ENCODE assay signal across 15 mouse cellular contexts in the genomic region with DNA sequence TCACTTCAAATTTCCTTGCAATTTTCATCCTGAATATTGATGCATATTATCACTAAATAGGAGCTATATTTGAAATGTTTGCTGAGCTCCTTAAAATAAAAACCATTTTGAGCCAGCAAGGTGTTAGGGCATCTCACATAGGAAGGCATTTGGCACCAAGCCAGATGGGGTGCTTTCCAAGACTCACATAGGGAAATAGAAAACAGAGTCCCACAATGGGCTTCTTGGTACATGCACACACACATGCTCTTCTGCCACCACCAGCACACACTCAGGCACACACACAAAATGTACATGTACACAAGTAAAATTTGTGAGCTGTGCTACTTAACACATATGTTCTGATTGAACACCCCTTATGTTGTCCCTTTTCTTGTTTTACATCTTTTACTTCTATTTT.
A peak's percentile ranks its signal among the peaks of the same experiment; 100 is the strongest.
DNase-seq lines count a peak whose midpoint lies in the region.
"Had no signal": no experiment of that assay in that cellular context is flagged by ENCODE, and none has a peak within 500 bp of the region (broad histone marks: within the 10 kb centered on the region; RNA-seq: fewer than 3 reads in every experiment).

No protein-coding gene starts in this region.

- intact Hi-C loops in left cerebral cortex, postnatal 4 days (cut with DNase I): no loop called here
- intact Hi-C loops in left cerebral cortex, postnatal 14 days (cut with DNase I): no loop called here

- peak; percentile 2 for DNase-seq in cerebellum, adult 9-11 months
- no peak for DNase-seq in cerebellum, adult 11 months
- DNase-seq in left cerebral cortex, postnatal 4 days: peak; percentile 35
- DNase-seq in left cerebral cortex, postnatal 14 days (ENCODE audit: low spot score in 2 of 2): no peak
- DNase-seq in NIH3T3 (ENCODE audit: low read depth): peak; percentile 2
- DNase-seq in cerebellum, postnatal 14 days: peak; percentile 64
- DNase-seq in embryo, embryonic 10 days (ENCODE audit: low spot score): no peak
- DNase-seq: adrenal gland, postnatal 25 days; gastrocnemius, postnatal 10 days; heart, postnatal 10 days; kidney, adult 8-10 months; layer of hippocampus, adult 9-11 months; lung, postnatal 4 days; thymus, adult 18-20 months; thymus, postnatal 36 days had no signal

Comparison
In these comparisons a context has a peak if more than half of its experiments do, and no peak if none do; other contexts are left out.
1. DNase-seq: peak in cerebellum, adult 9-11 months (single experiment), left cerebral cortex, postnatal 4 days (single experiment), NIH3T3 (single experiment) and cerebellum, postnatal 14 days (2 of 2); none in cerebellum, adult 11 months (single experiment), left cerebral cortex, postnatal 14 days (0 of 2) and embryo, embryonic 10 days (single experiment).